Mouse (Mus musculus) stomach, postnatal 0 days (tissue): Measurements from ENCODE around the gene Pip5k1b. TPM values are rescaled to one million over a fixed set of nuclear protein-coding genes. Genes with fewer than 3 reads are reported as not detected.

Experiments used
- ATAC-seq: fragments of 200-750 bp; cut with Nextera tagmentation; 2 replicates; pipeline ENCODE4 v1.8.0; 2017; ENCODE audit not compliant: low FRiP score, low TSS enrichment
- DNase-seq: peaks from one replicate; pipeline ENCODE4 v3.0.0-alpha.2; 2016; ENCODE audit warnings: low spot score
- H3K27ac ChIP-seq: fragments of 300-500 bp; sonication (generic); replicated peaks from 2 replicates; pipeline ENCODE4 v1.5.1; 2014; ENCODE audit warnings: mild to moderate bottlenecking, control low read depth
- H3K27me3 ChIP-seq: fragments of 300-500 bp; sonication (generic); 2 replicates; pipeline ENCODE4 v1.6.1; 2014; ENCODE audit warnings: low read length; ENCODE audit not compliant: control insufficient read depth, insufficient read depth
- H3K36me3 ChIP-seq: fragments of 300-500 bp; sonication (generic); 2 replicates; pipeline ENCODE4 v1.6.1; 2014; ENCODE audit warnings: low read length, mixed read lengths; ENCODE audit not compliant: control insufficient read depth, insufficient read depth
- H3K4me1 ChIP-seq: fragments of 300-500 bp; sonication (generic); replicated peaks from 2 replicates; pipeline ENCODE4 v1.6.1; 2014; ENCODE audit warnings: antibody characterized with exemption; ENCODE audit not compliant: control insufficient read depth, insufficient read depth
- H3K4me2 ChIP-seq: fragments of 300-500 bp; sonication (generic); replicated peaks from 2 replicates; pipeline ENCODE4 v1.6.1; 2014; ENCODE audit warnings: low read depth, mild to moderate bottlenecking, control low read depth, moderate library complexity
- H3K4me3 ChIP-seq: fragments of 300-500 bp; sonication (generic); 2 replicates; pipeline ENCODE4 v1.5.1; 2014; ENCODE audit warnings: low read depth, low read length, control low read depth
- H3K9ac ChIP-seq: fragments of 300-500 bp; sonication (generic); 2 replicates; pipeline ENCODE4 v1.6.1; 2014; ENCODE audit warnings: mild to moderate bottlenecking, low read length, control low read depth, mixed read lengths
- H3K9me3 ChIP-seq: fragments of 300-500 bp; sonication (generic); 2 replicates; pipeline ENCODE4 v1.6.1; 2016; ENCODE audit warnings: low read length; ENCODE audit not compliant: control insufficient read depth
- CTCF ChIP-seq: IDR thresholded peaks from 2 replicates; pipeline ENCODE4 v1.5.1; 2016; ENCODE audit warnings: antibody characterized with exemption, low read depth, mild to moderate bottlenecking, moderate library complexity
- EP300 ChIP-seq: optimal IDR thresholded peaks from 2 replicates; pipeline ENCODE3; 2016; ENCODE audit warnings: antibody characterized with exemption
- WGBS: fragments of 180-500 bp; shearing (Covaris S2); extraction: QIAGEN DNeasy Blood & Tissue Kit; methylation state at CpG from one replicate; pipeline ENCODE4 v1.1.7; 2014; 5-methylcytosine and 5-hydroxymethylcytosine counted together
- polyA plus RNA-seq: library from polyadenylated mRNA; unstranded; fragments of >200 nt; fragmentation: Nextera tagmentation; extraction: Ambion mirVana; gene quantifications from 2 replicates; pipeline ENCODE4 v1.2.1, GENCODE M21; 2015

Gene Pip5k1b
- polyA plus RNA-seq, 1 experiment from 2014 or later, result 5.5 TPM

- no peaks in the 10 kb centered on the region for H3K27me3 ChIP-seq
- no peak overlapping the region for H3K4me2 ChIP-seq
- no peaks in the 10 kb centered on the region for H3K4me1 ChIP-seq
- H3K9ac ChIP-seq, result no peak overlapping the region
- no peak overlapping the region for H3K27ac ChIP-seq
- H3K4me3 ChIP-seq, result no peak overlapping the region
- DNase-seq (no peak), ATAC-seq (no peak)
- TF ChIP-seq EP300 (no peak), CTCF (no peak)
- H3K9me3 ChIP-seq, result no peaks in the 10 kb centered on the region
- H3K36me3 ChIP-seq, result no peaks in the 10 kb centered on the region
Measured at GRCm38 (mm10) chr19:24518384-24518783, 37.3 kb downstream of the Pip5k1b start.

- Histone ChIP-seq H3K4me2 (no peak overlapping the region), H3K4me3 (no peak overlapping the region), H3K9me3 (no peaks in the 10 kb centered on the region), H3K4me1 (no peaks in the 10 kb centered on the region), H3K27ac (no peak overlapping the region), H3K27me3 (no peaks in the 10 kb centered on the region), H3K36me3 (no peaks in the 10 kb centered on the region), H3K9ac (no peak overlapping the region)
- TF ChIP-seq EP300 (no peak), CTCF (no peak)
- DNase-seq, result no peak
- 61% methylated on average over 7 of the region's 7 CpGs for WGBS
- no peak for ATAC-seq
Measured at GRCm38 (mm10) chr19:24517057-24517456, 38.6 kb downstream of the Pip5k1b start.

GRCm38 (mm10) chr19:24515941-24516340, 39.7 kb downstream of the Pip5k1b start:
- DNase-seq, result no peak
- Histone ChIP-seq H3K27ac (no peak overlapping the region), H3K4me3 (no peak overlapping the region), H3K27me3 (no peaks in the 10 kb centered on the region), H3K9me3 (no peaks in the 10 kb centered on the region), H3K36me3 (no peaks in the 10 kb centered on the region), H3K4me2 (no peak overlapping the region), H3K9ac (no peak overlapping the region), H3K4me1 (no peaks in the 10 kb centered on the region)
- no peak for ATAC-seq
- TF ChIP-seq EP300 (no peak), CTCF (no peak)
- WGBS, result 81% methylated on average over 3 of the region's 3 CpGs

GRCm38 (mm10) chr19:24514661-24515642, 40.7 kb downstream of the Pip5k1b start:
- 0 out of 2 replicates have a peak overlapping the region, but pooled peaks have one; percentile 26 for H3K4me2 ChIP-seq
- no peaks in the 10 kb centered on the region for H3K9me3 ChIP-seq
- 64% methylated on average over 15 of the region's 15 CpGs for WGBS
- H3K27me3 ChIP-seq, result no peaks in the 10 kb centered on the region
- no peaks in the 10 kb centered on the region for H3K36me3 ChIP-seq
- H3K4me3 ChIP-seq, result peak overlapping the region; percentile 15; the same call in 1 of the 2 replicates
- no peak overlapping the region for H3K9ac ChIP-seq
- TF ChIP-seq EP300 (no peak), CTCF (no peak)
- H3K27ac ChIP-seq, result 0 out of 2 replicates have a peak overlapping the region, but pooled peaks have one; percentile 31
- H3K4me1 ChIP-seq, result no peaks in the 10 kb centered on the region
- DNase-seq, result peak; percentile 66
- ATAC-seq, result peak; percentile 95

GRCm38 (mm10) chr19:24513105-24513843, 42.4 kb downstream of the Pip5k1b start:
- Histone ChIP-seq H3K27ac (no peak overlapping the region), H3K36me3 (no peaks in the 10 kb centered on the region), H3K4me2 (no peak overlapping the region), H3K27me3 (no peaks in the 10 kb centered on the region), H3K4me3 (no peak overlapping the region), H3K9ac (no peak overlapping the region), H3K4me1 (no peaks in the 10 kb centered on the region), H3K9me3 (no peaks in the 10 kb centered on the region)
- ATAC-seq, result no peak
- no peak for TF ChIP-seq CTCF
- DNase-seq, result no peak
- 78% methylated on average over 20 of the region's 20 CpGs for WGBS
